Mouse (Mus musculus): ENCODE measurements around the gene Zzef1.
"Not testable (repeated sequence)": the region's sequence is repeated elsewhere in the genome, so short reads cannot be mapped to it uniquely, and the experiment has no call there.

Zzef1 gene

DNA sequence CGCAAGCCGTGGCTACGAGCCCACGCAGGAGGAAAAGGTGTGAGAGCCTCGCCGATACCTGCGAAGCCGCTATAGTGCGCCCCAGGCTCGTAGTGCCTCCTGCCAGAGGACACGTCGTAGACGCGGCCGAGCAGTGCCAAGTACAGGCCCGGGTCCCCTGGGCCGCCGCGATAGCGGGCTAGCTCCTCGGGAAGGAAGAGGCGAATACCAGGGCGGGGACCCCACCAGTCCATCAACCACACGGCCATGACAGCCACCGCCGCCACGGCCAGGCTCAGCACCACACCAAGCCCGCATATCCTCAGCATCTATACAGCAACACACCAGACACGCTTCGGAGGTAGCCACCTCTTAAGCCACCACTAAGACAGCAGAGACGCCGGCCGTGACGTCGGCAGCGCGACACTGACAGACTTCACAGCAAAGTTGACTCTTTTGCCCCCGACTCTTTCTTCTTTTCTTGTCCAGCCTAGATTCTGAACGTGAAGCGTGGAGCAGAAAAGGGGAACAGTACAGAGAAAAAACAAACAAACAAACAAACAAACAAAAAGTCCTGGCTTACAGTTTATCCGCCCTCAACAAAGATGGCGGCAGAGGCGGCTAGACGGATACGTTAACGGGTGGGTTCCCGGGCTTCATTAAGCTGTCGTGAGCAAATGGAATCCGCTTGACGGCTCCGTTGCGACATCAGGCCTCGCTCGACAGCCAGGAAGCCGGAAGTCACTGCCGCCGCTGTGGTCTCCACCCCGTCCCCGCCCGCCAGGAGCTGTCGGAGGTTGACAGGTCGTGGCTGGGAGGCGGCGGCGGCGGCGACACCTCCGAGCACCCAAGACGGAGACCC is at the start of gene Zzef1, which contains the start of gene Cyb5d2:
Zzef1 (plus strand) TSS at position 772 of the 841 bp plus-strand sequence.
Cyb5d2 (minus strand) TSS at position 688 of the 841 bp plus-strand sequence.
- DNase-seq, result peak; percentile 97

DNA sequence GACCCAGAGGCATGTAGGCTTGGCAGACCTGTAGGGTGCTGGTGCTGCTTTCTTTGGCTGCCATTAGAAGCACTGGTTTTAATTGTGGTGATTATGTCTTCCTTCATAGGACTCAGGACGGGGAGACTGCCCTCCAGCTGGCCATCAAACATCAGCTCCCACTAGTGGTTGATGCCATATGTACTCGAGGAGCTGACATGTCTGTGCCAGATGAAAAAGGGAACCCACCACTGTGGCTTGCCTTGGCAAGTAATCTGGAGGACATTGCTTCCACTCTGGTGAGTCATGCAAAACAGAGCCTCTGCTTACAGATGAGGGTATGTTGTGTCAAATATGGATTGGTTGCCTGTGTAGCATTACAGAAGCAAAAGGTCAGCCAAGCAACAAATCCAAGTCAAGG is 44.1 kb upstream of the Zzef1 start:
- DNase-seq, result no peak

DNA sequence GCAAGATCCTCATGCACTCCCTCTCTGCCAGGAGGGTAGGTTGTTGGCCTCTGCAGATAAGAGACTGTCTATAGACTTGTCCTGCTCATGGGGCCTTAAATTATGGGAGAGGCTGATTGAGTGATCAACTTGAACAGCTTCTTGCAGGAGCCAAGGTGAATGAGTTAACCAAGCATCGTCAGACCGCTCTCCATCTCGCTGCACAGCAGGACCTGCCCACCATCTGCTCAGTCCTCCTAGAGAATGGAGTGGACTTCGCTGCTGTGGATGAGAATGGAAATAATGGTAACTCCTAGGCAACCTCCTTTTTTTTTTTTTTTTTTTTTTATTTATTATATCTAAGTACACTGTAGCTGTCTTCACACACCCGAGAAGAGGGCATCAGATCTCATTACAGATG is 37.7 kb upstream of the Zzef1 start:
- no peak for DNase-seq

DNA sequence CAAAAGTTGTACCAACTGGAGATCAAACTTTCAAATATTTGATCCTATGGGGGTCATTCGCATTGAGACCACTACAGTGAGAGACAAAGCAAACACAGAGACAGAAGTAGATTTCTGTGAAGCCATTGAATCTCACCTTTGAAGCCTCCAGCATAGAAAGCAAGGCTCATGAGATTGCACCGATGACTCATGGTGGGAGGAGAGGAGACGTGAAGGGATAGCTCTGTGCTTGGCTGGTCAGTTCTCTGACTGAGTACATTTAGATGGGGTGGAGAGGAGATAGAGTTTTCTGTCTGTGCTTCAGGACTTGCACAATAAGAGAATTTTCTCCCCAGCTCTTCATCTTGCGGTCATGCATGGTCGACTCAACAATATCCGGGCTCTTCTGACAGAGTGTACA is 36.4 kb upstream of the Zzef1 start:
- DNase-seq, result no peak

DNA sequence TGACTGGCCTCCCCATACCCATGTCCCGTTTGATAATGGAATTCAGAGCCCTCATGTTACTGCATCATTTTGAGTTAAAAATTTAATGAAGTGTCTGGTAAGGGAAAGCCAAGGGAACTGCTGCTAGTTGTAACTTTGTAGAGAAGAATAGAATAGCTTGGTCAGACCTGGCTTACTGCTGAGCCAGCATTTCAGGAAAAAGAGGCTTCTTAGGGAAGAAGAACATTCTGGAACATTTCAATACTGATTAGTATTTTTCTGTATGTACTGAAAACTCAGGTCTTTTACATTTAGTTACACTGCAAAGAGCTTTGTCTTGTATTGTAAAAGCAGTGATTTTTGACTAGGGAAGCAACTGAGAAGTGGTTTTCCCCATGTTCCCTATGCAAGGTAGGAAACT is 35.2 kb upstream of the Zzef1 start:
- no peak for DNase-seq

DNA sequence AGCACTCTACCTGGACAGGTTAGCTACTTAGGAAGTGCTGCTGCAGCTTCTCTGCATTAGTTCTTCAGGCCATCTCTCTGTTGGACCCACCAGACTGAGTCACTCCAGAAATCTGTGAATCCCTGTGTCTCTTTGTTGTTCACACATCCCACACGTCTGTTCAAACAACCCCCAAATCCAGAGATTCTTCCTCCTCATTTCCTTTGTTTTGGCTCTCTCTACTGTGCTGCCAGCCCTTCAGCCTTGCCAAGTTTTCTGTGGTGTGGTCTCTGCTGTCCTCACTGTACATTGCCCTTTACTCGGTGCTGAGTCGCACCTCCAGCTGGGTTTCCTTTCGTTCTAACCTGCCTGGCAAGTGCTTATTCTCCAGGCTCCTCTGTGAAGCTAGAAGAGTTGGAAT is 31.8 kb upstream of the Zzef1 start:
- no peak for DNase-seq

DNA sequence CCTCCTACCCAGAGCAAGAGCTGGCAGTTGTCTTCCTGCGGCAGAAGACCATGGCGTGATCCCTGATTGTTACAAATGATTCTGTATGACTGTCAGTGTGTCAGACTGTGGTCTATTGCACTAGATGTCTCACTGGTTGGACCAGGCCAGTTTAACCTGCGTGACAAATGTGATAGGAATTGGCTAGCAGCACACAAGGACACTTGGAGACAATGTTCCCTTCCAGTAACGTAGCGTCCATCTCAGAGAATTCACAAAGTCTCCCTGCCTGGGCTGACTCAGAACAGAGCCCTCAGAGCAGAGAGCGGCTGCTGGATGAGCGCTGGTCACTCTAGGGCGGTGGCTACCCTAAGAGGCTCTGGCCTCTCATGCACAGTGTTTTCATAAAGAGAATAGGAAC is 28.3 kb upstream of the Zzef1 start:
- DNase-seq, result no peak

DNA sequence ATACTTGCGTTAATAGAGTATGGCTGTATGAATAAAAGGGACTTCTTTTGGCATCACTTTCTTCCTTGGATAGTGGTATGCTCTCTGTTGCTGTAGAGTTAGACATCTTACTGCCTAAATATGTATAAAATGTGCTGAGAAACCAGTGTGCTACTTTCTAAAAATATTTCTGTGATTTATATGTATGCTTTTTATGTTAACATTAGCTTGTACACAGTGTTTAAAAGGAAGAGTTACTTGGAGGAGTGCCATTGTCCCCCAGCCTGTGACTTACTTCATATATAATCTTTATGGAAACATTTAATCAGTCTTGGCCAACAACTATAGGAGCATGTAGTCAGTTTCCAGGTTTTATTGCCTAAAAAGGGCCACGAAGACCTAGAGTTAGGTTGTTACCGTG is 27.0 kb upstream of the Zzef1 start:
- no peak for DNase-seq

DNA sequence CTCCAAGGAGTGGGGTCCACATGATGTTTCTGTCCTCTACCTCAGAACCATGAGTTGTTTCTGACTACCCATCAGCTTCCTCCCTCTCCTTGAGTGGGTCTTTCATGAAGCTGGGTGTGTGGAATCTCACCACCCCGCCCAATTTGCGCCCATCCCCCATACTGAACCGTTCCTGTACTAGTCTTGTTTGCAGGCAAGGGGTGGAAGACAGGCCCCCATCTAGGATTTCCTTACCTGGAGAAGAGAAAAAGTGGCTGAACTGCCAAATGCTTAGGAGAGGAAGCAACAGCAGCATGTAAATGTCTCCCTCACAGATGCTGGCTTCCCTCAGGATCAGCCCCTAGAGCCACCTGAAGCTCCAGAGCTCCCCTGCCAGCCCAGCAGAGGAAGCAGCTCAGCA is 25.7 kb upstream of the Zzef1 start:
- no peak for DNase-seq

DNA sequence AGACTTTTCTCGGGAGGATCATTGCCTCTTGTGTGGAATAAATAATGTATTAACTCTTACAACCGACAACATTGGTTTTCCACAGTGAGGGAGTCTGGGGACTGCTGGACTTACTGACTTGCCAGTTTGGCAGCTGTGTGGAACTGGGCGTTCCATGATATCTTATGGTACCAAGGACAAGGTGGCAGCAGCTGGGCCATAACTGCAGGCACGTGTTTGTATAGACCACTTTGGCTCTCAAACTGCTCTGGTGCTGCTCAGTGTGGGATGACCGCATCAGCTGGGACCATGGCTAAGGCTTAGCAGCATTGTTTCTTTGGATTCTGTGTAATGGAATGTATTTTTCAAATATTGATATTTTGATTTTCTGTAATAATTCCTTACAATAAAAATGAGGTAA is 25.2 kb upstream of the Zzef1 start:
- no peak for DNase-seq

DNA sequence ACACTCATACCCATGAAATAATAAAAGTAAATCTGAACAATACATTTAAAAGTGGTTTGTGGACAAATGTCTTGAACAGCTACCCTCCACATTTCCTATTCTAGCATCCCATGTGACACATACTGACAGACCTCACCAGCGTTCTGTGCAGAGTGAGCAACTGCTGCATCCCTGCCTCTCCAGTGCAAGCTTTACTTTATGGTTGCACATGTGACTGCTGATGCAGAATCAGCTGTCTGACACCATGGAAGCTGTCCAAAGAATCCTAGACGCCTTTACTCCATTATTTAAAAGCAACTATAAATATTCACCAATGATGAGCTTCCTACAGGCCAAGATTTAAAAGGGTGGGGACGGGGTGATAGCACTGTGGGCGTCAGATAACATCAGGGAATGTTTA is 24.6 kb upstream of the Zzef1 start:
- DNase-seq, result no peak

DNA sequence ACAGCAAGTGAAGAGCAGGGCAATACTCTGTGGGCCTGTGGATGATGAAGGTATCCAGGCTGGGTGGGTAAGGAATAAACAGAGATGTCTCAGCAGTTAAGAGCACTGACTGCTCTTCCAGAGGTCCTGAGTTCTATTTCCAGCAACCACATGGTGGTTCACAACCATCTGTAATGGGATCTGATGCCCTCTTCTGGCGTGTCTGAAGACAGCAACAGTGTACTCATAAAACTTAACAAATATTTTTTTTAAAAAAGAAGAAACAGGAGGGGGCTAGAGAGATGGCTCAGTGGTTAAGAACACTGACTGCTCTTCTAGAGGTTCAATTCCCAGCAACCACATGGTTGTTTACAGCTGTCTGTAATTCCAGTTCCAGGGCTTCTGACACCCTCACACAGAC is 23.4 kb upstream of the Zzef1 start:
- DNase-seq, result not testable (repeated sequence)

DNA sequence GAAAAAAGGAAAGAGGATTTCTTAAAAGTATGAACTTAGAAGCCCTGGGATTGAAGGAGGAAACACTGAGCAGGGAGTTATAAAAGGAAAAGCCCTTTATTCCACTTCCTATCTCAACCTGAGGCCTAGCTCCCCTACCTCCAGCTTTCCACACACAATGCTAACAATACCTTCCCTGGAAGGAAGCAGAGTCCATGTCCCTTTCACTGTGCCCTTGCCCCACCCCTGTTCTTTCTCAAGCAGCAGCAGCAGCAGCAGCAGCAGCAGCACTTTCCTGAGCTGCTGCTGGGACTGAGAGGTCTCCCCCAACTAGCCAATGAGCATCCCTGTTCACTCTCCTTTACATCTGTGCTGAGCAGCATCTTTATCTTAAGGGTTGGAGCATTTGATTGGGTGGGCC is 17.1 kb upstream of the Zzef1 start:
- DNase-seq, result no peak

DNA sequence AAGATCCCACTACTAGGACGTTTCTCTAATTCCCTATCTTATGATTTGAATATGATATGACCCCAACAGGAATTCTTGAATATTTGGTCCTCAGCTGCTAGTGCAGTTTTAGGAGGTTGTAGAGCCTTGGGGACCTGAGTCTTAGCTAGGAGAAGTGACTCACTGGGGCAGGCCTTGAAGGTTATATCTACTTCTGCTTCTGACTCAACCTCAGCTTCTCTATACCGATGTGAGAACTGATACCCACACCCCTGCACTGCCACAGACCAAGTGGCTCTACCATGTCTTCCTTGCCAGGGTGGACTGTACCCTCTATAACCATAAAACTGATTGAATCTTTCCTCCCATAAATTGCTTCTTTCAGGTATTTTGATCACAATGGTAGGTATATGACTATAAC is 13.9 kb upstream of the Zzef1 start:
- DNase-seq, result no peak

DNA sequence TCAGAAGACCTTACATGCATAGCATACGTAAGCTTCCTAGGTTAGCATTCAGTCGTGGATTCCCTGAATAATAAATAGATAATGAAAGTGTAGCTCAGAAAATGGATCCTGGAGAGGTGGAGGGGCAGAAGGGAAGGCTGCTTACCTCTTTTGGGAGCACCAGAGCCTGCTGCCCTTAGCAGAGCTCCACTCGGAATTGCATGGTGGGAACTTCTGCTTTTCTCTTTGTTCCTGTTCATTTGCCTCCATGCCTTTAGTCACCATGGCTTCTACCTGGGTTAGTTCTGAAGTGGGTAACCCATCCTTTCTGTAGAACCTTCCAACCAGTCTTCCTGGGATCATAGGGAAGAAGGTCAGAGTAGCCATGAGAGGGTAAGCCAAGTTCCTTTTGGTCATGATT is 13.5 kb upstream of the Zzef1 start:
- DNase-seq, result no peak

DNA sequence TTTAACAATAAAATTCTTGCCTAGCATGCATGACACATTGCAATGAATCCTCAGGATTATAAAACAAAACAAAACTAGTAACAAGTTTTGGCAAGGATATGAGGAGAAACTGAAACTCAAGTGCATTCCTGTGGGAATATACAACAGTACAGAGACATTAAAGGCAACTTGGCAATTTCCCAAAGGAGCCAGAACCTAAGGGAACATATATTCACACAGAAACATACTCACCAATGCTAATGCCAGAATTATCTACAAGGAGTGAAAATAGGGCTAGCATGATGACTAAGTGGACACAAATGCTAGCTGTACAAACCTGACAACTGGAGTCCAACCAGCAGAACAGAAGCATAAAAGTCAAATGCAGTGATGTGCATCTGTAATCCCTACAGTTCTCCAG is 4.0 kb upstream of the Zzef1 start:
- DNase-seq, result no peak

DNA sequence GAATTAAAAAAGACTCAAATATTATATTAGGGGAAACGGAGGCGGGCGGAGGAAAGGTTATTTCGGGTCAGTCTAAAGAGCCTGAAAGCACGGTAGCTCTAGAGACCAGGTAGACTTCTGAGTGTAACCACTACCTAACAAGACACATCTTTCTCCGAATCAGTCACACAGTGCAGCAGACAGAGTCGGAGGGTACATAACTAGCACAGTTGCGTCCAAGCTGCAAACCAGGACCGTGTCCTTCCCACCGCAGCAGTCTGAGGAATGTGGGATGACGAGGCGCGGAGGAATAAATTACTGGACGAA is 924 bp upstream of the Zzef1 start:
- DNase-seq, result no peak

DNA sequence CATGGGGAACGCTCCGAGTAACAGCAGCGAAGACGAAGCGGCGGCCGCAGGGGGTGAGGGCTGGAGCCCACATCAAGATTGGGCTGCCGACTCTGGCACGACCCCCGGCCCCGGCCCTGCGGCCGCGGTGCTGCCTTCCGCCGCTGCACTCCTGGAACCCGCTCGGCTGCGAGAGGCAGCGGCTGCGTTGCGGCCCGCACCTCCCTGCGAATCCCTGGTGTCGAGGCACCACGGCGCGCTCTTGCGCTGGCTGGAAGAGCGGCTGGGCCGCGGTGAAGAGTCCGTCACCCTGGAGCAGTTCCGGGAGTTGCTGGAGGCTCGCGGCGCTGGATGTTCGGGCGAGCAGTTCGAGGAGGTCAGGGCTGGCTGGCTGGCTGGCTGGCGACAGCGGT is 266 bp downstream of the Zzef1 start:
- DNase-seq, result no peak

DNA sequence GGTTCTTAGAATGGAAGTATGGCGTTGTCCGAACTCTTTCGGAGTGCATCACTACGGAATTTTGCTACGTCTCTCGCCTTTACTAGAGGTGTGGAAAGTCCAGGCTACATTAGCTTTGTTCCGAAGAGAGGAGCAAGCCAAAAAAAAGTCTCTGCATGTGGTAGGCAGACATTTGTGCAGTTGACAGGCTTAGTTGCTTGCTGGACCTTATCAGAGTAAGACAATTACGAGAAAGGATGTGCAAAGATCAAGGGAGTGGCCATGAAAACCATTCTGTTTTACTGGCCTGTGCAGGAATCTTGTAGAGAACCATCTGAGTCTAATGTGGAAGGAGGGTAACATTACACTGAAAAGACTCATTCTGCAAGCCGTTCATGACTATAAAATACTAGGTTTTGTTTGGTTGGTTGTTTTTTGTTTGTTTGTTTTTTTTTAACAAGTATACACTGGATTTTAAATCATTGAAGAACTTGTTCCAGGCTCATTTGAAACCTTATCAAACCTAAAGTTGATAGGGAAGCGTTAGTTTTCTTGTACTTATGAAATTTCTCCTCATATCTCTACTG is 830 bp downstream of the Zzef1 start:
- no peak for DNase-seq

DNA sequence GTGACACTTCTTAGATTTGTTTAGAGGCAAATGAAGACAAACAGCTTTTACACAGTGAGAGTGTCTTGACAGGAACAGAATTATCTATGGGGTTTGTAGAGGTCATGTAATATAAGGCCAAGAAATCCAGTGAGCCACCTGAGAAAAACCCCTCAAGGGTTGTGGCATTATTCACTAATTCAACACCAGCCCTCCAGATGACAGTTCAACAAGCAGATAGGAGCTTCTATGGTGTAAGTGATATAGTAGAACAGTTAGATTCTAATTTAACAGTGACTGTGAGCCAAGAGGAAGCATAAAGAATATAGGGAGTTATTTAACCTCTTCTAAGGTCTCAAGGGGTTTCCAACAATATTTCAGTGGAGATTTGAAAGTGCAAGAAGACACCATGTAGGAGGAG is 2.1 kb downstream of the Zzef1 start:
- no peak for DNase-seq

DNA sequence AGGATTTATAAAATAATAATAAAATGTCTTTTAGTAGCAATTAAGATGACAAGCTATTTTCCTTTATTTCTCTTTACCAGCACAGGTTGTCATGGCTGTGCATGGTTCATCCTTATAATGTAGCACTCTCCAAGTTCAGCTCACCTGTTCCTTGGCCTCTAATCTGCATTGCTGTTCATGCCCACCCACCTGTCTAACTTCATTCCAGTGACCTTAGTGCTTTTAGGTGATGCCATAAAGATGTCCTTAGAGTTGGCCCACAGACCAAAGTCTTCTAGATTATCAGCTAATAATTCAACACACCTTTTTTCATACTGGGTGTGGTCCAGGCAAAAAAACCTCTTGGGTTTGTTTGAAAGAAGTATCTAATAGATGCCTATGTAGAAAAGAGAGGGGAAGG is 5.2 kb downstream of the Zzef1 start:
- no peak for DNase-seq

DNA sequence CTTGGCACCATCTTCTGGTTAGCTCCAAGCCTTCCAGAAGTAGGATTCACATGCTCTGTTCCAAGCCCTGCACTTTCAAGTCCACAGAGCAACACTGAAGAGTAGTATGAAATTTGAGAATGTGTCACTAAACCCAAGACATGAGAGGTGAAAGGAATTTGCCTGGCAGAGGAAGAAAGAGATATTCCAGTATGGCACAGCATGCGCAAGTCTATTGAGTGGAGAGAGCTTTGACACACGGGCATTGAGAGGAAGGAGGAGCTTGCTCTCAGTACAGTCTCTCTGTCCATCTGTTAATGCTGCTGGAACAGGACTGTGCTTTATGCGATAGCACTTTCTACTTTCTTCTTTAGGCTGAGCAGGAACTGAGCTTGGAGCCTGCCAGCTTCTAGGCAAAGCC is 7.0 kb downstream of the Zzef1 start:
- no peak for DNase-seq

DNA sequence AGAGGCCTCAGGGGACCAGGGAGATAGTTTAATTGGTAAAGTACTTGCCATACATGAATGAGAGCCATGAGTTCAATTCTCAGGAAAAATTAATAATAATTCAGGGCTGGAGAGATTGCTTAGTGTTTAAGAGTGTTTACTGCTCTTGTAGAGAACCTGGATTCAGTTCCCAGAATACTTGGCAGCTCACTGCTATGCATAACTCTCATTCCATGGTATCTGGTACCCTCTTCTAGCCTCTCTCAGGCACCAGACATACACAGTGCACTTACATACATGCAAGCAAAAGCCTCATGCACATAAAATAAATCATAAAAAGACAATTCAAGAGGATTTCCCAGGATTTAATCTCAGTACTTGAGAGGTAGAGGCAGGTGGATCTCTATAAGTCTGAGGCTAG is 8.6 kb downstream of the Zzef1 start:
- no peak for DNase-seq

DNA sequence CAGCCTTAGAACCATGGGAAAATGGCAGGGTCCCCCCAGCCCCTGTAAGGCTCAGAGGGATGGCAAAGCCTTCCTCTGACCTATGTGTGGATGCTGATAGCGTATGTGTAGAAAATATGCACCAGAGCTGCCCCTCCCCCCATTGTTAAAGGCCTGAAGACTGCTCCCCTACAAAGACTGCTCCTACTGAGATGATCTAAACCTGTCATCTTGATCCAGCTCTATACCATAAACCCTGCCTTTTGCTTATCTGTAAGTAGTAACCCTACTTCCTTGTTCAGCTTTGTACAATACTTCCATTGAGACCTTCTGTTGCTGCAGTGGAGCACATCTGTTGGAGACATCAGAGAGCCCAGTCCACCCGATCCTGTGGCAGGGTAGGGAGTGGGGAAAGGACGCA is 9.2 kb downstream of the Zzef1 start:
- DNase-seq, result no peak

DNA sequence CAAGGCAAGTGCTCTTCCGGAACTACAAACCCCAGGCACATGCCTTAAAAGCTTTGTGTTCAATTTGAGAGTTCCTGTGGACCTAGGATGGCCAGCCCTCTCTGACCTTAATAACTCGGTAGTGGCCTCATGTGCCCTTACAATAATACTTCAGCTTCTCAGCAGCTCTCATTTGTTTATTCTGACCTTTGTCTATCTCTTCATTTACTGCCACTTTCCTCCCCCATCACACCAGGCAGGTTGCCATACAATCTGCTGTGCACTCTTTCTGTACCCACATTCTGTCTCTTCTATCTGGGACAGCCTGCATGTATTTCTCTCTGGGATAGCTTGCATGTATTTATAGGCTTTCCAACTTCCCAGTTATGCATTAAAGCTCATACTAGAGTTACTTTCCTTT is 10.5 kb downstream of the Zzef1 start:
- DNase-seq, result no peak
